ENCODE assay signal across 8 mouse cellular contexts in genomic region chr16:98081550-98081888, GRCm38 (mm10). TPM values are rescaled to one million over a fixed set of nuclear protein-coding genes. Genes with fewer than 3 reads are reported as not detected.
DNase-seq lines count a peak whose midpoint lies in the region; ATAC-seq and TF ChIP-seq lines count a peak whose summit lies in the region.
"Not testable (repeated sequence)": the region's sequence is repeated elsewhere in the genome, so short reads cannot be mapped to it uniquely, and the experiment has no call there.

No protein-coding gene starts in this region.

- peaks cover 35% of the 10 kb centered on the region for H3K36me3 ChIP-seq in embryonic facial prominence, embryonic 10.5 days (replicated peaks)
- not testable (repeated sequence) for H3K36me3 ChIP-seq in forebrain, postnatal 0 days (ENCODE audit: insufficient read depth); hindbrain, embryonic 14.5 days (replicated peaks; ENCODE audit: control insufficient read depth, insufficient read depth); limb, embryonic 11.5 days (ENCODE audit: control insufficient read depth, insufficient read depth, low read length); lung, postnatal 0 days (ENCODE audit: insufficient read depth, low read length); neural tube, embryonic 11.5 days (ENCODE audit: control insufficient read depth, insufficient read depth, low read length)

- H3K4me3 ChIP-seq in embryonic facial prominence, embryonic 10.5 days: peak overlapping the region; percentile 80
- H3K4me3 ChIP-seq in forebrain, postnatal 0 days (ENCODE audit: low read depth, low read length): peak overlapping the region; percentile 61
- H3K4me3 ChIP-seq in hindbrain, embryonic 14.5 days (replicated peaks; ENCODE audit: low read length): peak overlapping the region; percentile 81
- H3K4me3 ChIP-seq in limb, embryonic 11.5 days (ENCODE audit: low read depth, low read length): peak overlapping the region; percentile 74
- peak overlapping the region; percentile 61 for H3K4me3 ChIP-seq in lung, postnatal 0 days (ENCODE audit: low read depth, low read length)
- peak overlapping the region; percentile 50 for H3K4me3 ChIP-seq in neural tube, embryonic 11.5 days (ENCODE audit: low read depth, low read length)

- ATAC-seq in forebrain, postnatal 0 days: peak; percentile 44
- not testable (repeated sequence) for ATAC-seq in hindbrain, embryonic 14.5 days (ENCODE audit: low FRiP score); lung, postnatal 0 days
- ATAC-seq in limb, embryonic 11.5 days (ENCODE audit: insufficient number of reproducible peaks, low FRiP score, low TSS enrichment, low read depth): peak; percentile 60; the same call in 1 of the 2 replicates
- peak; percentile 69 for ATAC-seq in neural tube, embryonic 11.5 days (ENCODE audit: insufficient read depth, low FRiP score, low TSS enrichment)

- H3K4me2 ChIP-seq in forebrain, postnatal 0 days (ENCODE audit: low read depth): peak overlapping the region; percentile 79
- H3K4me2 ChIP-seq in hindbrain, embryonic 14.5 days (replicated peaks): peak overlapping the region; percentile 71
- peak overlapping the region; percentile 46 for H3K4me2 ChIP-seq in limb, embryonic 11.5 days (ENCODE audit: low read depth, severe bottlenecking)
- H3K4me2 ChIP-seq in lung, postnatal 0 days (replicated peaks; ENCODE audit: low read depth, low read length): peak overlapping the region; percentile 84
- peak overlapping the region; percentile 42 for H3K4me2 ChIP-seq in neural tube, embryonic 11.5 days (ENCODE audit: low read depth)

- H3K27ac ChIP-seq in embryonic facial prominence, embryonic 10.5 days (replicated peaks): peak overlapping the region; percentile 90
- H3K27ac ChIP-seq in forebrain, postnatal 0 days (ENCODE audit: low read depth, low read length): peak overlapping the region; percentile 35; the same call in 1 of the 2 replicates
- peak overlapping the region; percentile 51; the same call in 1 of the 2 replicates for H3K27ac ChIP-seq in hindbrain, embryonic 14.5 days
- H3K27ac ChIP-seq in limb, embryonic 11.5 days (replicated peaks; ENCODE audit: low read depth, low read length); lung, postnatal 0 days (ENCODE audit: low read length): not testable (repeated sequence)
- 0 out of 2 replicates have a peak overlapping the region, but pooled peaks have one; percentile 45 for H3K27ac ChIP-seq in neural tube, embryonic 11.5 days (ENCODE audit: low read depth, low read length)

- H3K9me3 ChIP-seq in embryonic facial prominence, embryonic 10.5 days: peaks cover 31% of the 10 kb centered on the region
- not testable (repeated sequence) for H3K9me3 ChIP-seq in forebrain, postnatal 0 days (ENCODE audit: low read length); hindbrain, embryonic 14.5 days (ENCODE audit: control insufficient read depth, low read length); limb, embryonic 11.5 days (ENCODE audit: control insufficient read depth, low read length); lung, postnatal 0 days (ENCODE audit: low read length); neural tube, embryonic 11.5 days (ENCODE audit: control insufficient read depth, low read length)

- H3K4me1 ChIP-seq in embryonic facial prominence, embryonic 10.5 days: peaks cover 12% of the 10 kb centered on the region; the same call in 1 of the 2 replicates
- H3K4me1 ChIP-seq in forebrain, postnatal 0 days (ENCODE audit: insufficient read depth); hindbrain, embryonic 14.5 days (replicated peaks; ENCODE audit: control insufficient read depth, insufficient read depth, low read length); limb, embryonic 11.5 days (ENCODE audit: control insufficient read depth, insufficient read depth, low read length); lung, postnatal 0 days (ENCODE audit: insufficient read depth, low read depth, low read length); neural tube, embryonic 11.5 days (ENCODE audit: control insufficient read depth, insufficient read depth, low read length): not testable (repeated sequence)

- WGBS in embryonic facial prominence, embryonic 10.5 days: 3% methylated on average over 9 of the region's 9 CpGs
- WGBS in forebrain, postnatal 0 days: under 1% methylated on average over 9 of the region's 9 CpGs
- 0% methylated on average over 9 of the region's 9 CpGs for WGBS in hindbrain, embryonic 14.5 days
- 4% methylated on average over 9 of the region's 9 CpGs for whole genome bisulfite sequencing in limb, embryonic 11.5 days
- WGBS in lung, postnatal 0 days: 0% methylated on average over 9 of the region's 9 CpGs
- 3% methylated on average over 9 of the region's 9 CpGs for WGBS in neural tube, embryonic 11.5 days

- peak overlapping the region; percentile 50 for H3K9ac ChIP-seq in forebrain, postnatal 0 days
- peak overlapping the region; percentile 64 for H3K9ac ChIP-seq in hindbrain, embryonic 14.5 days
- H3K9ac ChIP-seq in limb, embryonic 11.5 days (ENCODE audit: low read length): peak overlapping the region; percentile 72
- H3K9ac ChIP-seq in lung, postnatal 0 days (replicated peaks; ENCODE audit: low read depth): peak overlapping the region; percentile 43; the same call in 1 of the 2 replicates
- peak overlapping the region; percentile 51 for H3K9ac ChIP-seq in neural tube, embryonic 11.5 days (ENCODE audit: low read length)

- H3K27me3 ChIP-seq in embryonic facial prominence, embryonic 10.5 days (replicated peaks; ENCODE audit: low read depth, poor library complexity, severe bottlenecking); forebrain, postnatal 0 days (ENCODE audit: insufficient read depth, low read length); hindbrain, embryonic 14.5 days (ENCODE audit: control insufficient read depth, insufficient read depth, low read length); limb, embryonic 11.5 days (ENCODE audit: control insufficient read depth, insufficient read depth, low read length); lung, postnatal 0 days (replicated peaks; ENCODE audit: insufficient read depth, low read length); neural tube, embryonic 11.5 days (ENCODE audit: control insufficient read depth, insufficient read depth, low read length): not testable (repeated sequence)

- DNase-seq in Muller cell, postnatal 12 days (ENCODE audit: inconsistent ontology term): peak; percentile 26
- not testable (repeated sequence) for DNase-seq in embryonic facial prominence, embryonic 10.5 days (ENCODE audit: low spot score); limb, embryonic 11.5 days (ENCODE audit: low spot score); lung, postnatal 0 days (ENCODE audit: low spot score); neural tube, embryonic 11.5 days (ENCODE audit: low spot score)
- DNase-seq in forebrain, postnatal 0 days: peak; percentile 27
- DNase-seq in hindbrain, embryonic 14.5 days (ENCODE audit: low spot score): peak; percentile 47
- DNase-seq in thymus, postnatal 0 days (ENCODE audit: low spot score): peak; percentile 5

- TF ChIP-seq EP300 in lung, postnatal 0 days (IDR thresholded peaks at IDR 0.05): not testable (repeated sequence)

- TF ChIP-seq CTCF in forebrain, postnatal 0 days (IDR thresholded peaks at IDR 0.05; ENCODE audit: low read depth); lung, postnatal 0 days (IDR thresholded peaks at IDR 0.05): not testable (repeated sequence)

RNA-seq across cellular contexts. Expression of gene A630089N07Rik, which starts 0.7 kb away (rescaled TPM):
- polyA plus RNA-seq in embryonic facial prominence, embryonic 10.5 days (2016; fragmentation: Nextera tagmentation; extraction: Ambion mirVana): 35.9 and 38.5 TPM in 2 replicates
- total RNA-seq in forebrain, postnatal 0 days (2014; rRNA removed): 6.8 and 10.2 TPM in 2 replicates
- polyA plus RNA-seq in forebrain, postnatal 0 days (2015; fragmentation: Nextera tagmentation; extraction: Ambion mirVana): 6.5 and 8.0 TPM in 2 replicates
- 14.3 and 15.3 TPM in 2 replicates for polyA plus RNA-seq in hindbrain, embryonic 14.5 days (2014; fragmentation: Nextera tagmentation; extraction: Ambion mirVana)
- polyA plus RNA-seq in limb, embryonic 11.5 days (2014; fragmentation: Nextera tagmentation; extraction: Ambion mirVana): 31.7 and 35.4 TPM in 2 replicates
- 2.6 and 3.8 TPM in 2 replicates for polyA plus RNA-seq in lung, postnatal 0 days (2015; fragmentation: Nextera tagmentation; extraction: Ambion mirVana)
- 22.0 and 25.0 TPM in 2 replicates for polyA plus RNA-seq in neural tube, embryonic 11.5 days (2014; fragmentation: Nextera tagmentation; extraction: Ambion mirVana)
- 11.6 and 11.7 TPM in 2 replicates for polyA plus RNA-seq in thymus, postnatal 0 days (2015; fragmentation: Nextera tagmentation; extraction: Ambion mirVana)
